Mouse (Mus musculus) forebrain, embryonic 15.5 days (tissue): ENCODE measurements around the gene Fbln1. TPM values are rescaled to one million over a fixed set of nuclear protein-coding genes. Genes with fewer than 3 reads are reported as not detected.

Experiments used
- ATAC-seq: fragments of 200-750 bp; cut with Nextera tagmentation; replicated peaks from 2 replicates; pipeline ENCODE4 v1.8.0; 2017; ENCODE audit warnings: mild to moderate bottlenecking, moderate TSS enrichment, moderate library complexity
- H3K27ac ChIP-seq: fragments of 300-500 bp; sonication (generic); replicated peaks from 2 replicates; pipeline ENCODE4 v1.5.1; 2015; ENCODE audit warnings: mild to moderate bottlenecking, inconsistent platforms
- H3K27me3 ChIP-seq: fragments of 300-500 bp; sonication (generic); 2 replicates; pipeline ENCODE4 v1.6.1; 2015; ENCODE audit warnings: inconsistent platforms
- H3K36me3 ChIP-seq: fragments of 300-500 bp; sonication (generic); 2 replicates; pipeline ENCODE4 v1.6.1; 2015; ENCODE audit warnings: mild to moderate bottlenecking, inconsistent platforms
- H3K4me1 ChIP-seq: fragments of 300-500 bp; sonication (generic); 2 replicates; pipeline ENCODE4 v1.6.1; 2015; ENCODE audit warnings: inconsistent platforms
- H3K4me2 ChIP-seq: fragments of 300-500 bp; sonication (generic); replicated peaks from 2 replicates; pipeline ENCODE4 v1.6.1; 2015; ENCODE audit warnings: mild to moderate bottlenecking, inconsistent platforms
- H3K4me3 ChIP-seq: fragments of 300-500 bp; sonication (generic); 2 replicates; pipeline ENCODE4 v1.5.1; 2015; ENCODE audit warnings: mild to moderate bottlenecking, inconsistent platforms
- H3K9ac ChIP-seq: fragments of 300-500 bp; sonication (generic); replicated peaks from 2 replicates; pipeline ENCODE4 v1.6.1; 2015; ENCODE audit warnings: mild to moderate bottlenecking, inconsistent platforms
- H3K9me3 ChIP-seq: fragments of 300-500 bp; sonication (generic); 2 replicates; pipeline ENCODE4 v1.6.1; 2016; ENCODE audit warnings: inconsistent platforms
- WGBS: fragments of 180-500 bp; shearing (Covaris S2); methylation state at CpG from one replicate; pipeline ENCODE4 v1.1.7; 2015; ENCODE audit warnings: mixed read lengths; 5-methylcytosine and 5-hydroxymethylcytosine counted together
- polyA plus RNA-seq: library from polyadenylated mRNA; unstranded; fragments of >200 nt; fragmentation: Nextera tagmentation; extraction: Ambion mirVana; gene quantifications from 2 replicates; pipeline ENCODE4 v1.2.1, GENCODE M21; 2015

The Fbln1 gene
- polyA plus RNA-seq, 1 experiment from 2014 or later = 47.0 TPM

DNA sequence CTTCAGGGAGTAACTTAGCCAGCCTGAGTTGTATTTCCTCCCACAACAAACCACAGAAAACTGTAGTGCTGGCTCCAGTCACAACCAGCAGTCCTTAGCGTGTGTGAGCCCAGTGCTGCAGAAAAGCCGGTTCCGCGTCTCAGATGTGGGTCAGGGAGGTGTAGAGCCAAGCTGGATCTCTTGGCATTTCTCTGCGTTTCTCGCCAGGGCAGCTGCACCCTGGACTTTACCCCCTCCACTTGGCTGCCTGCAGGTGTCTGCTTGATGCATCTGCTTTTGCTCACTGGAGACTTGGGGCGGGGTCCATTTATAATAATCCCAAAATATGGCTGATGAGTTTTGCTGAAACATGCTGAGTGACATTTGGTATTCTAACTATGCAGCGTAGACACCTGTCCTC is 71.5 kb downstream of the Fbln1 start:
- ATAC-seq = no peak
- Histone ChIP-seq H3K36me3 (no peaks in the 10 kb centered on the region), H3K27ac (no peak overlapping the region), H3K27me3 (no peaks in the 10 kb centered on the region), H3K9ac (no peak overlapping the region), H3K4me3 (no peak overlapping the region), H3K9me3 (no peaks in the 10 kb centered on the region), H3K4me2 (no peak overlapping the region), H3K4me1 (peaks cover 10% of the 10 kb centered on the region)
- 92% methylated on average over 8 of the region's 8 CpGs for WGBS

DNA sequence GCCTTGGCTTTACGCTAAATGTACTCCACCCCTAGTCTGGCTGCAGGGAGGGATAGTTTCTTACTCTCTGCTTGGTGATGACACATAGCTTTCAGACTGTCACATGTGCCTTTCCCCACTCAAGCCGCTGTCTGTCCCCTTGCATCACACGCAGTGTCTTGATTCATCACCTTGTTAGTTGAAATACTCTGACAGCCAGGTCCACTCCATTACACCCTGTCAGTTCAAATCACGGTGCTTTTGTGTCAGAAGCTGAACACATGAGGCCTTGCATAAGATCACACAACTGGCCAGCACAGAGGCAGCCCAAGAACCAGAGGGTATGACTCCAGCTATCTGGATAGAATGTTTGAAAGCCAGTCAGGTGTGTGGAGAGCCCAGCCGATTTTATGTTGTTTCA is 73.2 kb downstream of the Fbln1 start:
- no peaks in the 10 kb centered on the region for H3K27me3 ChIP-seq
- no peaks in the 10 kb centered on the region for H3K36me3 ChIP-seq
- WGBS = 96% methylated on average over 5 of the region's 5 CpGs
- H3K4me1 ChIP-seq = no peaks in the 10 kb centered on the region
- H3K4me2 ChIP-seq = no peak overlapping the region
- H3K27ac ChIP-seq = no peak overlapping the region
- no peak overlapping the region for H3K9ac ChIP-seq
- ATAC-seq = no peak
- no peaks in the 10 kb centered on the region for H3K9me3 ChIP-seq
- H3K4me3 ChIP-seq = no peak overlapping the region

DNA sequence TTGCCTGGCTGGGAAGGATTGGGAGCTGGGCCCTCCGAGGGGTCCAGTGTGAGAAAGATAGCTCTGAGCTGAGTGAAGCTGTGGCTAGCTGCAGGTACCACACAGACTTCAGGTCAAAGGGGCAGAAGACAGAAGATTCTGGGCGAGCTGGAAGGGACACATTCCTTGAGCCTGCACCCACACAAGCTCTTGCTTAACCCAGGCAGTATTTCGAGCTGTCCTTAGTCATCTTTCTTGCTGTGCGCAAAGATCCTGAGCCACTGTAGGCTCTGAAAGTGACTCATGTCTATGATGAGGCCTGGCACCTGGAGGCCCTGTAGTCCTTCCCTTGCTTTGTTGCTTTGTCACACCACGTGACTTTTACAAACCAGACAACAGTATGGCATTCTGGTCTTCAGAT is 76.3 kb downstream of the Fbln1 start:
- no peaks in the 10 kb centered on the region for H3K9me3 ChIP-seq
- ATAC-seq = no peak
- peaks cover 6% of the 10 kb centered on the region for H3K4me1 ChIP-seq
- WGBS = 89% methylated on average over 5 of the region's 5 CpGs
- no peak overlapping the region for H3K4me3 ChIP-seq
- H3K36me3 ChIP-seq = no peaks in the 10 kb centered on the region
- H3K27me3 ChIP-seq = no peaks in the 10 kb centered on the region
- H3K4me2 ChIP-seq = no peak overlapping the region
- no peak overlapping the region for H3K9ac ChIP-seq
- no peak overlapping the region for H3K27ac ChIP-seq

DNA sequence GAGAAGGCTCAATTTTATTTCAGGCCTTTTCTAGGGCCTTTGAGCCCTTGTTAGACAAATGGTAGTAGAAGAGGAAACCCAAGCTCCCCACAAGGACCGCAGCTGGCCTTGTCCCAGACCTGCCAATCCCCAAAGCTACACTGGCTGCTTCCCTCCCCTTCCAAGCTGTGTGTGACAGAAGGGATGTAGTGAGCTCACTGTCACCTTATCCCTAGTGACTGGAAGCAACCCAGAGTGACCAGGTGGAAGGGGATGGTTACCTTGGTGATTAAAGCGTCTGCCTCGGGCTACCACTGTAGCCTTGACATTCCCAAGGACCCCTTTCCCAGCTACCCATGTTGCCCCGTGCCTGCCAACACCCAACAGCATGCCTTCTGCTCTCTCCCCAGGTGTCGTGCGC is 78.9 kb downstream of the Fbln1 start:
- ATAC-seq = no peak
- H3K36me3 ChIP-seq = no peaks in the 10 kb centered on the region
- H3K27me3 ChIP-seq = no peaks in the 10 kb centered on the region
- no peak overlapping the region for H3K4me2 ChIP-seq
- no peak overlapping the region for H3K9ac ChIP-seq
- H3K4me3 ChIP-seq = no peak overlapping the region
- H3K9me3 ChIP-seq = no peaks in the 10 kb centered on the region
- 81% methylated on average over 6 of the region's 6 CpGs for WGBS
- H3K4me1 ChIP-seq = peaks cover 6% of the 10 kb centered on the region
- H3K27ac ChIP-seq = no peak overlapping the region

DNA sequence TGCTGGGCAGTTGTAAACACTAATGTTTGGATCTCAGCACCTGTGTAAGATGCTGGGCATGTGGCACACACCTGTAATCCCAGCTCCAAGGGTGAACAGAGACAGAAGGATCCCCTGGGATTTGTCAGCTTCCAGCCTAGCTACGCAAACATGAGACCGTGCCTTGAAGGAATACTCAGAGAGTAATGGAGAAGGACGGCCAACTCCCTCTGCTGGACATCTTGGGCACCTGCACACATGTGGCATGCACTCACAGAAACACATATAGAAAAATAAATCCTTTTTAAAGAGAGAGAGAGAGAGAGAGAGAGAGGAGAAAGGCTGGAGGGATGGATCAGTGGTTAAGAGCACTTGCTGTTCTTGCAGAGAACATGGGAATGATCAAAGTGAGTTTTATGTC is 88.9 kb downstream of the Fbln1 start:
- H3K9ac ChIP-seq = no peak overlapping the region
- no peaks in the 10 kb centered on the region for H3K27me3 ChIP-seq
- WGBS = 88% methylated on average over 3 of the region's 3 CpGs
- H3K27ac ChIP-seq = no peak overlapping the region
- no peak overlapping the region for H3K4me2 ChIP-seq
- H3K4me1 ChIP-seq = peaks cover 21% of the 10 kb centered on the region
- no peaks in the 10 kb centered on the region for H3K36me3 ChIP-seq
- ATAC-seq = no peak
- no peak overlapping the region for H3K4me3 ChIP-seq
- no peaks in the 10 kb centered on the region for H3K9me3 ChIP-seq

DNA sequence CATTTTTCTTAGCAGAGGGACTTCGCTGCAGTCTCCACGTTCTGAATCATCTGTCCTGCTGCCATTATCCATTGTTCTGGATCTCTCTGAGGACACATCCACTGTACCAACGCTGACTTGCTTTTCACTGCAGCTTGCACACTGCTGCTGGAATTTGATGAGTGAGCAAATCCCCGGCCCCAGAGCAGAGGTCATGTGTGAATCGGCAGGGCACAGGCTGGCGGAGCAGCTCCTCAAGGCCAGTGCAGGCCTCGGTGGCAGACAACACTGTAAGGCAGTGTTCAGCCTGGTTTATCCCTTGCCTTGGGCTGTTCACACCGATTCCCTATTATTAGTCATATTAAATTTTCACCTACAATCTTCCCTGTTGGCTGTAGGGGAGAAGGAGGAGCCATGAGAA is 89.8 kb downstream of the Fbln1 start:
- Histone ChIP-seq H3K4me2 (no peak overlapping the region), H3K9ac (no peak overlapping the region), H3K27ac (peak overlapping the region; percentile 62), H3K9me3 (no peaks in the 10 kb centered on the region), H3K36me3 (no peaks in the 10 kb centered on the region), H3K4me3 (no peak overlapping the region), H3K27me3 (no peaks in the 10 kb centered on the region), H3K4me1 (peaks cover 21% of the 10 kb centered on the region)
- 73% methylated on average over 8 of the region's 8 CpGs for WGBS
- ATAC-seq = no peak

DNA sequence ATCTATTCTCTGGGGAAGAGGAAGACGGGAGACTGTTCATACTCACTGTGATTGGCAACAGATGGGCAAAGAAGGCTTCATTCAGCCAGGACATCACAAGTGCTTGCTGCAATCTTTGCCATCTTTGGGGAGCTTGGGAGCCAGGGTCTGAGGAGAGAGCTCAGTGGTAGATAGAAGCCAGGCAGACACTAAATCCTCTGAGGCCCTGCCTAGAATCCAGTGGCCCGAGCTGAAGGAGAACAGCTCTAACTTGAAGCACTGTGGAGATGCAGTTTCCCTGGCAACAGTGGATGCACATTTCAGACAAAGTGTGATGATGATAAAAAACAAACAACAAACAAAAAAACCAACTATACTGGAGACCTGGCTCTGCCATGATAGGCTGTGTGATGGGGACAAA is 90.2 kb downstream of the Fbln1 start:
- 40% methylated on average over 2 of the region's 2 CpGs for WGBS
- H3K4me1 ChIP-seq = peaks cover 21% of the 10 kb centered on the region
- H3K9ac ChIP-seq = no peak overlapping the region
- peak overlapping the region; percentile 62 for H3K27ac ChIP-seq
- no peaks in the 10 kb centered on the region for H3K27me3 ChIP-seq
- H3K4me3 ChIP-seq = no peak overlapping the region
- no peaks in the 10 kb centered on the region for H3K9me3 ChIP-seq
- no peak overlapping the region for H3K4me2 ChIP-seq
- no peak for ATAC-seq
- H3K36me3 ChIP-seq = no peaks in the 10 kb centered on the region

DNA sequence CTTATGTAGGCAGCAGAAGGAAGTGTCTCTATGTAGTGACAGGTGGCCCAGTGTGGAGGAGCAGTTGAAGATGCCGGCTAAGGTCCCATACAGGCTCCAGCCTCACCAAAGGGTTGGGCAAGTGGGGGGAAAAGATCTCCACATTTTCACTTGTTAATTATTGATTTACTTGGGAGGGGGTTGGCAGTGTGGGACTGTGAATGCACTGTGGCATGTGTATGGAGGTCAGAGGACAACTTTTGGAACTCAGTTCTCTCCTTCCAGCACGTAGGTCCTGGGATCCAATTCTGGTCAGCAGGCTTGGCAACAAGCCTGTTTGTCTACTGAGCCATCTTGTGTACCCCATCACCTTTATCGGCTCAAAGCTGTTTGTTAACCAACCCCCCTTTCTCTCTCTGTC is 90.8 kb downstream of the Fbln1 start:
- Histone ChIP-seq H3K4me1 (peaks cover 21% of the 10 kb centered on the region), H3K36me3 (no peaks in the 10 kb centered on the region), H3K4me2 (no peak overlapping the region), H3K27ac (no peak overlapping the region), H3K9ac (no peak overlapping the region), H3K4me3 (no peak overlapping the region), H3K27me3 (no peaks in the 10 kb centered on the region), H3K9me3 (no peaks in the 10 kb centered on the region)
- WGBS = 68% methylated on average over 3 of the region's 3 CpGs
- ATAC-seq = no peak

DNA sequence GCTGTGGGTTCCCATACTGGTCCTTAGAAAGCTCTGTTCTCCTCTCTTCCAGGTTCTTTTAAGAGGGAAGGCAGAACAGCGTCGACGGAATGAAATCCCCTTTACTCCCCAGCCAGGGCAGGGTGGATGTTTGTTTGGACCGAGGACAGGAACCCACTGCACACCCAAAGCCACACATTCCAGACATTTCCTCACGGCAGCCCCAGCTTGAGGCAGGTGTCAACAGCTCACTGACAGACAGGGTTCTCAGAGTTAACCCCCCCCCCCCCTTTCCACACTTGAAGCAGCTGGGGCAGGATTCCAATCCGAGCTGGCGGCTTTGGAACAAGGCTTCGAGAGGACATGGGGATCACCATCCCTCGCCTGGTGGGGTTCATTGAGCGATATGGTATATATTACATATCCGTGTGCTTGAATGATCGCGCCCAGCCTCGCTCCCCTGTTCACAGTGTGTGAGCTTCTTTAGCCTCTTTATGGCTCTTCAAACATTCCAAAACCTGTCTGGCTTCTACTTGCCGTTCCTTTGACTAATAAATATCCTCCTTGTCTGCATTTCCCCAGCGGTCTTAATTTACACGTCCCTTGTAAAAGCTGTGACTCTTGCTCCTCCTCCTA is 92.5 kb downstream of the Fbln1 start:
- H3K4me2 ChIP-seq = no peak overlapping the region
- ATAC-seq = no peak
- H3K4me3 ChIP-seq = no peak overlapping the region
- H3K9ac ChIP-seq = no peak overlapping the region
- no peaks in the 10 kb centered on the region for H3K27me3 ChIP-seq
- peaks cover 21% of the 10 kb centered on the region for H3K4me1 ChIP-seq
- no peak overlapping the region for H3K27ac ChIP-seq
- WGBS = 56% methylated on average over 17 of the region's 17 CpGs
- no peaks in the 10 kb centered on the region for H3K36me3 ChIP-seq
- no peaks in the 10 kb centered on the region for H3K9me3 ChIP-seq

DNA sequence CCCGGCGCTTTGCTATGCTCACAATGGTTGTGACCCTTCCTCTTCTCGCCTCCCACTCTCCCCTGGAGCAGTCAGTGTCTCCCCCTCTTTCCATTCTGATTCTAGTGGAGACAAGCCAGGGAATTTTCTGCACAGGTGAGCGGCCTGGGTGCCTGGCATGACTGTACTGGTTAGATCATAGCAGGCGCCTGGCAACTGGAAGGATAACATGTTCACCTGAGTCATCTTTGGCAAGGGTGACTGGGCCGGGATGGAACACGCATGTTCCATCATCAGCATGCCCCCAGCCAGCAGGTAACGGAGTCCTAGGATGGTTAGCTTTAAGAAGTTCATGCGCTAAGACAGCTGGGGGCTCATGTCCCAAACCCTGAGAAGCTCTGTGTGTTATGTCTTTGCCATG is 93.2 kb downstream of the Fbln1 start:
- WGBS = 91% methylated on average over 9 of the region's 9 CpGs
- no peak overlapping the region for H3K9ac ChIP-seq
- no peak overlapping the region for H3K27ac ChIP-seq
- ATAC-seq = no peak
- no peak overlapping the region for H3K4me2 ChIP-seq
- H3K9me3 ChIP-seq = no peaks in the 10 kb centered on the region
- H3K27me3 ChIP-seq = no peaks in the 10 kb centered on the region
- H3K4me3 ChIP-seq = no peak overlapping the region
- H3K36me3 ChIP-seq = no peaks in the 10 kb centered on the region
- H3K4me1 ChIP-seq = peaks cover 21% of the 10 kb centered on the region

DNA sequence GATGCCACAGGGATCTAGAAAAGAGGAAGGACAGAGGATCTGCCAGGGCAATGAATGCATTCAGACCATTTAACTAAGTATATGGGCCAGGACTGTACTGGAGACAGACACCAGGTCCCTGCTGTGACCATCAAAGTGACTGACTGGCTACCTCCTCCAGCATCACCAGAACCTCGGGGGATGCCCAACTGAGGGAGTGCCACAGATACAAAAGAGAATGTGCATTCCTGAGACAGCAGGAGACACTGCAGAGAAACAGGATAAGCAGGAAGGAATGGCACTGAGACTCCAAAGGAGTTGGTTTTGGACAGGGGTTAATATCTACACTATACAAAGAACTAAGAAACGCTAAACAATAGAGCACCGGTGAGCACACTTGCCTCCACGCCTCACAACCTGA is 97.5 kb downstream of the Fbln1 start:
- Histone ChIP-seq H3K9me3 (no peaks in the 10 kb centered on the region), H3K27me3 (no peaks in the 10 kb centered on the region), H3K4me1 (peaks cover 3% of the 10 kb centered on the region), H3K9ac (no peak overlapping the region), H3K4me3 (no peak overlapping the region), H3K36me3 (no peaks in the 10 kb centered on the region), H3K4me2 (no peak overlapping the region), H3K27ac (no peak overlapping the region)
- WGBS = 62% methylated on average over 4 of the region's 4 CpGs
- no peak for ATAC-seq

DNA sequence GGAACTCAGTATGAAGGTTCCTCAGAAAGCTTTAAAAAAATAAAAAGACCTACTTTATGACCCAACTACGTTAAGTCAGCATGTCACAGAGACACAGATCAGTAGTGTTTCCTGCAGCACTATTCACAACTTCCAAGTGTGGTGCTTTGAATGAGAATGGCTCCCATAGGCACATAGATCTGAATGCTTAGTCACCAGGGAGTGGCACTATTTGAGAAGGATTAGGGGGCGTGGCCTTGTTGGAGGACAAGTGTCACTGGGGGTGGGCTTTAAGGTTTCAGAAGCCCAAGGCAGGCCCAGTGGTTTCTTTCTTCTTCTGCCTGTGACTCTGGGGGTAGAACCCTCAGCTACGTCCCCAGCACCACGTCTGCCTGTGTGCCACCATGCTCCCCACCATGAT is 98.2 kb downstream of the Fbln1 start:
- Histone ChIP-seq H3K27me3 (no peaks in the 10 kb centered on the region), H3K9me3 (no peaks in the 10 kb centered on the region), H3K9ac (no peak overlapping the region), H3K4me2 (no peak overlapping the region), H3K36me3 (no peaks in the 10 kb centered on the region), H3K27ac (no peak overlapping the region), H3K4me3 (no peak overlapping the region), H3K4me1 (no peaks in the 10 kb centered on the region)
- no peak for ATAC-seq
- 90% methylated on average over 4 of the region's 4 CpGs for WGBS

DNA sequence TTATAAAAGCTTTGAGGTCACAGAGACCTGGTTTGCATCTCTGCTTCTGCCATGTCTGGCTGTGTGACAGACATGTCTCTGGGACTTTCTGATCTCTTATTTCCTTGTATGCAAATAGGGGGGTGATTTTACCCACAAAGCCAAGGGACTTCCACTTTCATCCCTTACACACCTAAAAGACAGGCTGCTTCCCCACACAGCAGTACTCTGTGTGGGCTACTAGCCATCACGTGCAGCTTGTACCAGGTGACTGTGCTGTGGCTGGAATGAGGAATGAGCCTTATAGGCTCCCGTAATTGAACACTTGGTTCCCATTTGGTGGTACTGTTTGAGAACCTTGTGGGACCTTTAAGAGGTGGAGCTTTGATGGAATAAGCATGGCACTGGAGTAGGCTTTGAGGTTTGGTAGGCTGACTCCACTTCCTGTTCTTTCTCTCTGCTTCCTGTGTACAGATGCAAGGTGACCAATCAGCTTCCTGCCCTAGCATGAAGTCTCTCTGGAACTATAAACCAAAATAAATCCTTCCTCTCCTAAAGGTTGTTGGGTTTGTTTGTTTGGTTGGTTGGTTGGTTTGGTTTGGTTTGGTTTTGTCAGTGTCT is 101.4 kb downstream of the Fbln1 start:
- H3K4me2 ChIP-seq = no peak overlapping the region
- H3K9ac ChIP-seq = no peak overlapping the region
- H3K4me3 ChIP-seq = no peak overlapping the region
- H3K27me3 ChIP-seq = no peaks in the 10 kb centered on the region
- whole genome bisulfite sequencing = 89% methylated on average over 2 of the region's 2 CpGs
- no peak for ATAC-seq
- H3K4me1 ChIP-seq = no peaks in the 10 kb centered on the region
- H3K9me3 ChIP-seq = no peaks in the 10 kb centered on the region
- no peaks in the 10 kb centered on the region for H3K36me3 ChIP-seq
- no peak overlapping the region for H3K27ac ChIP-seq
